Mouse (Mus musculus): Measurements from ENCODE around the gene Uhrf1bp1l. TPM values are rescaled to one million over a fixed set of nuclear protein-coding genes. Genes with fewer than 3 reads are reported as not detected.
A peak's percentile ranks its signal among the peaks of the same experiment; 100 is the strongest.

Gene Uhrf1bp1l
- polyA plus RNA-seq, 1 experiment: 16.0 TPM

DNA sequence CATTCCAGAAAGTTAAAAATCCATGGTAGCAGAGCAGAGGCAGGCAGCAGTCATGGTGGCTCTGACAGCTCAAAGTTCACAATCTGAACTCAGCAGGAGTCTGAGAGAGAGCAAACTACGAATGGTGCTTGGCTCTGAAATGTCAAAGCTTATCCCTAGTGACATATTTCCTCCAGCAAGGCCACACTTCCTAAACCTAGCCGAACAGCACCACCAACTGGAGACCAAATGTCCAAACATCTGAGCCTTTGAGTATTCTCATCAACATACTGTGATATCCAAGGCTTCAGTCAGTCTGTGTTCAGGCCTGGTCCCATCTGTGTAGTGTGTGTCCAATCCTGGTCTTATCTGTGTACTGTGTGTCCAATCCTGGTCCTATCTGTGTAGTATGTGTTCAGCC, 79.1 kb downstream of the Uhrf1bp1l start:
- H3K4me3 ChIP-seq: no peak overlapping the region
- no peak for TF ChIP-seq TCF3 (IDR thresholded peaks at IDR 0.05; ENCODE audit: insufficient read length, low read depth)
- TF ChIP-seq TCF12 (IDR thresholded peaks at IDR 0.05; ENCODE audit: insufficient read depth, poor library complexity, severe bottlenecking): no peak
- no peak for TF ChIP-seq POLR2AphosphoS2 (IDR thresholded peaks at IDR 0.05; ENCODE audit: insufficient read length, low read depth)
- TF ChIP-seq MAX (IDR thresholded peaks at IDR 0.05; ENCODE audit: low read depth): no peak
- TF ChIP-seq MYOD1 (IDR thresholded peaks at IDR 0.05; ENCODE audit: control insufficient read depth in 1 of 3, insufficient read length in 2 of 3, low read depth in 2 of 3): no peak
- TF ChIP-seq MYOG (IDR thresholded peaks at IDR 0.05; ENCODE audit: control insufficient read depth in 1 of 3, insufficient read depth in 1 of 3, insufficient read length in 2 of 3, low read depth in 2 of 3): no peak
- no peak for TF ChIP-seq REST (IDR thresholded peaks at IDR 0.05; ENCODE audit: insufficient read depth, insufficient read length)
- TF ChIP-seq POLR2A (IDR thresholded peaks at IDR 0.05; ENCODE audit: insufficient read length, low read depth): no peak
- TF ChIP-seq USF1 (IDR thresholded peaks at IDR 0.05; ENCODE audit: low read depth): no peak
- no peak for TF ChIP-seq SRF (IDR thresholded peaks at IDR 0.05; ENCODE audit: control insufficient read depth, insufficient read length, low read depth)
- TF ChIP-seq CEBPB (IDR thresholded peaks at IDR 0.05; ENCODE audit: insufficient read depth, poor library complexity, severe bottlenecking): no peak
- TF ChIP-seq E2F4 (IDR thresholded peaks at IDR 0.05; ENCODE audit: insufficient read depth): no peak
- H3K79me2 ChIP-seq (ENCODE audit: control insufficient read depth, insufficient read depth): no peaks in the 10 kb centered on the region
- peaks cover 13% of the 10 kb centered on the region for H3K36me3 ChIP-seq (ENCODE audit: control insufficient read depth, insufficient read depth)
- H3ac ChIP-seq (ENCODE audit: control insufficient read depth, insufficient read length): no peak overlapping the region
- no peak overlapping the region for H3K4me2 ChIP-seq (ENCODE audit: low read depth)
- H3K27me3 ChIP-seq (ENCODE audit: control insufficient read depth, insufficient read depth, insufficient read length): no peaks in the 10 kb centered on the region

DNA sequence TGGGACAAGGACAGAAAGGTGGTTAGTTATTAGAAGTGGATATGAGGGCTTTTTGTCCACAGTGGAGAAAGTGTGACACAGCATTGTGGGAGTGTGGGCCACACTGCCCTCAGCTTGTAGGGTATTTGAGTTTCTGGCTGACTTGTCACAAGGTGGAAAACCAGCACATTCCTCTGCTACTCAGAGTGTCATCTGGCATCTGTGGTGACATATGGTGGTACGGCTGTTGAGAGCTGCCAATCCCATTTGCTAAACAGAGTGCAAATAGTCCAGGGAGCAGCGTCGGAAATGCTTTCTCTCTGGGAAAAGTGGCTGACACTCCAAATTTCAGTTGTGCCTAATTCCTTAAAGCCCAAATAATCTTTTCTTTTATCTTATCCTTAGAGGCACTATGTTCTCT, 82.1 kb downstream of the Uhrf1bp1l start:
- TF ChIP-seq REST (IDR thresholded peaks at IDR 0.05; ENCODE audit: insufficient read depth, insufficient read length) (no peak), MYOD1 (IDR thresholded peaks at IDR 0.05; ENCODE audit: control insufficient read depth in 1 of 3, insufficient read length in 2 of 3, low read depth in 2 of 3) (peak in 2 of 3 experiments; percentile 37 to 46), MYOG (IDR thresholded peaks at IDR 0.05; ENCODE audit: control insufficient read depth in 1 of 3, insufficient read depth in 1 of 3, insufficient read length in 2 of 3, low read depth in 2 of 3) (peak in 1 of 3 experiments; percentile 35)
- Histone ChIP-seq H3ac (ENCODE audit: control insufficient read depth, insufficient read length) (no peak overlapping the region), H3K4me3 (no peak overlapping the region), H3K4me2 (ENCODE audit: low read depth) (no peak overlapping the region), H3K36me3 (ENCODE audit: control insufficient read depth, insufficient read depth) (peaks cover 3% of the 10 kb centered on the region), H3K79me2 (ENCODE audit: control insufficient read depth, insufficient read depth) (no peaks in the 10 kb centered on the region), H3K27me3 (ENCODE audit: control insufficient read depth, insufficient read depth, insufficient read length) (no peaks in the 10 kb centered on the region)

DNA sequence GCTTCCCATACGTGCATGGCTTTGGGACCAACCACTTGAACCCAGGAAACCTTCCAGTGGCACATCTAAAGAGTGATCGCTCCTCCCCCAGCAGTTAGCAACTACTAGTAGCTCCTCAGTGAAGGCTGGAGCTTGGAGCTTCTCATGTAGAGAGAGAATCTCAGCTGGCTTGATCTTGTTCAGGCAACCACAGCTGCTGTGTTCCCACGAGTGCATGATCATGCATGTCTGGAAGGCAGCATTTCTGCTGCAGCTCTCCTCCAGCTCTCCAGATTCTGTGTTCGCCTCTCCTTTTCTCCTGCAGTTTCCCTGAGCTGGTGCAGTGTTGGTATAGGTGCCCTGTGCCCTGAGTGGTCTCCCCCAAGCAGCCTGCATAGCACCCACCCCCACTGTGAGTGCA, 87.5 kb downstream of the Uhrf1bp1l start:
- Histone ChIP-seq H3ac (ENCODE audit: control insufficient read depth, insufficient read length) (no peak overlapping the region), H3K27me3 (ENCODE audit: control insufficient read depth, insufficient read depth, insufficient read length) (no peaks in the 10 kb centered on the region), H3K4me3 (no peak overlapping the region), H3K36me3 (ENCODE audit: control insufficient read depth, insufficient read depth) (no peaks in the 10 kb centered on the region), H3K79me2 (ENCODE audit: control insufficient read depth, insufficient read depth) (no peaks in the 10 kb centered on the region), H3K4me2 (ENCODE audit: low read depth) (no peak overlapping the region)
- TF ChIP-seq E2F4 (IDR thresholded peaks at IDR 0.05; ENCODE audit: insufficient read depth) (no peak), MYOG (IDR thresholded peaks at IDR 0.05; ENCODE audit: control insufficient read depth in 1 of 3, insufficient read depth in 1 of 3, insufficient read length in 2 of 3, low read depth in 2 of 3) (no peak), SRF (IDR thresholded peaks at IDR 0.05; ENCODE audit: control insufficient read depth, insufficient read length, low read depth) (no peak), MAX (IDR thresholded peaks at IDR 0.05; ENCODE audit: low read depth) (no peak), POLR2AphosphoS2 (IDR thresholded peaks at IDR 0.05; ENCODE audit: insufficient read length, low read depth) (no peak), CEBPB (IDR thresholded peaks at IDR 0.05; ENCODE audit: insufficient read depth, poor library complexity, severe bottlenecking) (no peak), USF1 (IDR thresholded peaks at IDR 0.05; ENCODE audit: low read depth) (no peak), TCF12 (IDR thresholded peaks at IDR 0.05; ENCODE audit: insufficient read depth, poor library complexity, severe bottlenecking) (no peak), MYOD1 (IDR thresholded peaks at IDR 0.05; ENCODE audit: control insufficient read depth in 1 of 3, insufficient read length in 2 of 3, low read depth in 2 of 3) (no peak), TCF3 (IDR thresholded peaks at IDR 0.05; ENCODE audit: insufficient read length, low read depth) (no peak), REST (IDR thresholded peaks at IDR 0.05; ENCODE audit: insufficient read depth, insufficient read length) (no peak), POLR2A (IDR thresholded peaks at IDR 0.05; ENCODE audit: insufficient read length, low read depth) (no peak)

DNA sequence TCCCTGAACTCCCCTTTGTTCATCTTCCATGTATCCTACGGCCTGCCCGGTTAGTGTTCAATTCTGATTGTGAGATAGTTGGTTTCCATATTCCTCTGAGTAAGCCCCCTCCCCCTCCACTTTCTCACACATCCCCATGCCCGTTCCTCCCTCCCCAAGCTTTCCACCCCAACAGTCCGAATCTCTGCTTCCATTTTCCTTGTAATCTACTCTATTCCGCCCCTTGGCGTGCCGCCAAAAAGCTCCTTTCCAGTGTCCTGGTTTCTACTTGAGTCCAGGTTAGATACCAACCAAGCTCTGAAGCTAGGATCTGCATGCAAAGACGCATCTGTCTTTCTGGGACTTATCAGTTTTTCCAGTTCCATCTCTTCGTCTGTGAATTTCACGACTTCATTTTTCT, 88.4 kb downstream of the Uhrf1bp1l start:
- Histone ChIP-seq H3ac (ENCODE audit: control insufficient read depth, insufficient read length) (no peak overlapping the region), H3K4me3 (no peak overlapping the region), H3K36me3 (ENCODE audit: control insufficient read depth, insufficient read depth) (no peaks in the 10 kb centered on the region), H3K79me2 (ENCODE audit: control insufficient read depth, insufficient read depth) (no peaks in the 10 kb centered on the region), H3K4me2 (ENCODE audit: low read depth) (no peak overlapping the region), H3K27me3 (ENCODE audit: control insufficient read depth, insufficient read depth, insufficient read length) (no peaks in the 10 kb centered on the region)
- TF ChIP-seq POLR2A (IDR thresholded peaks at IDR 0.05; ENCODE audit: insufficient read length, low read depth) (no peak), MAX (IDR thresholded peaks at IDR 0.05; ENCODE audit: low read depth) (no peak), CEBPB (IDR thresholded peaks at IDR 0.05; ENCODE audit: insufficient read depth, poor library complexity, severe bottlenecking) (no peak), POLR2AphosphoS2 (IDR thresholded peaks at IDR 0.05; ENCODE audit: insufficient read length, low read depth) (no peak), E2F4 (IDR thresholded peaks at IDR 0.05; ENCODE audit: insufficient read depth) (no peak), MYOD1 (IDR thresholded peaks at IDR 0.05; ENCODE audit: control insufficient read depth in 1 of 3, insufficient read length in 2 of 3, low read depth in 2 of 3) (no peak)

DNA sequence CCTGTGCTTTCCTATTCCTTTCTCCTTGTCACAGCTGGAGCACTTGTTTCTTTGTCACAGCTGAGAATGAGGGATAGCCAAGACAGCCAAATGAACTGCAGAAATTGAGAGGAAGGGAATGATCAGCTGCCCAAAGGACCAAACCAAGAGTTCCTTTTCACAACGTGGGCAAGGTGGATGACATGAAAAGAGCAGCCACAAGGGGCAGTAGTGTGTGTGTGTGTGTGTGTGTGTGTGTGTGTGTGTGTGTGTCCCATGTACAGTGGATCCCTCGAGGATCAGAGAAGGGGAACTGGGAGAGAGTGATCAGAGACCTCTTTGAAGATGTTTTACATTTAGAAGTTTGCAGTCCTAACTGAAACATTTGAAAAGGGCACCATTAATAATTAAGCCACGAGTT, 92.7 kb downstream of the Uhrf1bp1l start:
- no peak overlapping the region for H3K4me2 ChIP-seq (ENCODE audit: low read depth)
- no peak for TF ChIP-seq TCF12 (IDR thresholded peaks at IDR 0.05; ENCODE audit: insufficient read depth, poor library complexity, severe bottlenecking)
- no peak for TF ChIP-seq MYOD1 (IDR thresholded peaks at IDR 0.05; ENCODE audit: control insufficient read depth in 1 of 3, insufficient read length in 2 of 3, low read depth in 2 of 3)
- TF ChIP-seq POLR2AphosphoS2 (IDR thresholded peaks at IDR 0.05; ENCODE audit: insufficient read length, low read depth): no peak
- TF ChIP-seq MYOG (IDR thresholded peaks at IDR 0.05; ENCODE audit: control insufficient read depth in 1 of 3, insufficient read depth in 1 of 3, insufficient read length in 2 of 3, low read depth in 2 of 3): no peak
- no peak for TF ChIP-seq SRF (IDR thresholded peaks at IDR 0.05; ENCODE audit: control insufficient read depth, insufficient read length, low read depth)
- no peak for TF ChIP-seq E2F4 (IDR thresholded peaks at IDR 0.05; ENCODE audit: insufficient read depth)
- TF ChIP-seq MAX (IDR thresholded peaks at IDR 0.05; ENCODE audit: low read depth): no peak
- no peak for TF ChIP-seq POLR2A (IDR thresholded peaks at IDR 0.05; ENCODE audit: insufficient read length, low read depth)
- no peak for TF ChIP-seq USF1 (IDR thresholded peaks at IDR 0.05; ENCODE audit: low read depth)
- TF ChIP-seq TCF3 (IDR thresholded peaks at IDR 0.05; ENCODE audit: insufficient read length, low read depth): no peak
- TF ChIP-seq CEBPB (IDR thresholded peaks at IDR 0.05; ENCODE audit: insufficient read depth, poor library complexity, severe bottlenecking): no peak
- no peak for TF ChIP-seq REST (IDR thresholded peaks at IDR 0.05; ENCODE audit: insufficient read depth, insufficient read length)
- no peaks in the 10 kb centered on the region for H3K36me3 ChIP-seq (ENCODE audit: control insufficient read depth, insufficient read depth)
- no peaks in the 10 kb centered on the region for H3K27me3 ChIP-seq (ENCODE audit: control insufficient read depth, insufficient read depth, insufficient read length)
- H3ac ChIP-seq (ENCODE audit: control insufficient read depth, insufficient read length): no peak overlapping the region
- no peaks in the 10 kb centered on the region for H3K79me2 ChIP-seq (ENCODE audit: control insufficient read depth, insufficient read depth)
- no peak overlapping the region for H3K4me3 ChIP-seq
